In the genomic region with DNA sequence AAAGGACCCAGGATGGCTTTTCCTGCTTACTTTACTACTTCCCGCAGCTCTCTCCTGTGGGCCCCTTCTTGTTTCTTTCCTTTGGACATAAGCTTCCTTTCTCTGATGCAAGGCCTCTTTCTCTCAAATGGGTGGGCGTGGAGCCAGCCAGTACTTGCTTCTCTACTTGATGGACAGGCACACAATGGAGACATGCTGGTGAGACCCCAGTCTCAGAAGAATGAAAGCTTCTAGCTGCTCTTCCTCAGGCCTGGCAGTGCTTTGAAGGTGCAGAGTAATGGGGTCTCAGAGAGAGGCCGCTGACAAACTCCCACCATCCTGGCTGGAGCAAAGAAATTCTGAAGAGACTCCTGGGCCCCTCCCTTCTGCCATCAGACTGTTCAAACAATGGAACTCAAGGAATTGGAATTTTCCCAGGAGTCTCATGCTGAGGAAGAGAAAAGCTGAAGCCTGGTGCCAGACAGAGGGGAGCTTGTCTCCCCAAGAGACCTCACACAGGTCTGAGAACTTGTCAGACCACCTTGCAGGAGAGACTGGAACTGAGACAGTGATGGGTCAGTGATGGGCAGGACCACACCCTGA, we compare ENCODE assay signal across 11 mouse cellular contexts. TPM values are rescaled to one million over a fixed set of nuclear protein-coding genes. Genes with fewer than 3 reads are reported as not detected.
DNase-seq lines count a peak whose midpoint lies in the region; ATAC-seq lines count a peak whose summit lies in the region.
"Had no signal": no experiment of that assay in that cellular context is flagged by ENCODE, and none has a peak within 500 bp of the region (broad histone marks: within the 10 kb centered on the region; RNA-seq: fewer than 3 reads in every experiment).

No protein-coding gene starts in this region.

- no peak overlapping the region for H3K4me2 ChIP-seq in hindbrain, embryonic 14.5 days (replicated peaks)
- H3K4me2 ChIP-seq in neural tube, embryonic 15.5 days, result no peak overlapping the region
- H3K4me2 ChIP-seq: liver, embryonic 13.5 days had no signal

- no peaks in the 10 kb centered on the region for H3K27me3 ChIP-seq in hindbrain, embryonic 14.5 days (ENCODE audit: control insufficient read depth, insufficient read depth, low read length)
- H3K27me3 ChIP-seq in neural tube, embryonic 15.5 days (replicated peaks), result 0 out of 2 replicates have a peak, but pooled peaks cover 3% of the 10 kb centered on the region

- H3K4me3 ChIP-seq in hindbrain, embryonic 14.5 days (replicated peaks; ENCODE audit: low read length), result no peak overlapping the region
- no peak overlapping the region for H3K4me3 ChIP-seq in neural tube, embryonic 15.5 days (replicated peaks)
- H3K4me3 ChIP-seq: liver, embryonic 13.5 days had no signal

- peak; percentile 28 for DNase-seq in lung, postnatal 14 days
- DNase-seq in lung, postnatal 36 days, result no peak
- peak; percentile 68 for DNase-seq in embryo, embryonic 9.5 days (ENCODE audit: extremely low spot score)
- DNase-seq in hindbrain, embryonic 14.5 days (ENCODE audit: low spot score), result peak; percentile 70
- no peak for DNase-seq in adrenal gland, postnatal 36 days
- no peak for DNase-seq in frontal cortex, postnatal 25 days (ENCODE audit: low spot score in 2 of 2)
- DNase-seq in thymus, postnatal 10 days (ENCODE audit: low spot score in 2 of 2), result no peak
- DNase-seq: heart, adult 11 months; liver, embryonic 13.5 days; thymus, postnatal 14 days had no signal

- peak; percentile 80 for ATAC-seq in hindbrain, embryonic 14.5 days (ENCODE audit: low FRiP score)
- peak; percentile 73; the same call in 1 of the 2 replicates for ATAC-seq in neural tube, embryonic 15.5 days (ENCODE audit: low FRiP score)

- peak overlapping the region; percentile 74 for H3K27ac ChIP-seq in hindbrain, embryonic 14.5 days
- 0 out of 2 replicates have a peak overlapping the region, but pooled peaks have one; percentile 54 for H3K27ac ChIP-seq in neural tube, embryonic 15.5 days (replicated peaks)
- H3K27ac ChIP-seq: liver, embryonic 13.5 days had no signal

- H3K9me3 ChIP-seq in hindbrain, embryonic 14.5 days (ENCODE audit: control insufficient read depth, low read length), result no peaks in the 10 kb centered on the region
- H3K9me3 ChIP-seq in neural tube, embryonic 15.5 days (replicated peaks), result no peaks in the 10 kb centered on the region
- H3K9me3 ChIP-seq: liver, embryonic 13.5 days had no signal

- peaks cover 18% of the 10 kb centered on the region for H3K4me1 ChIP-seq in hindbrain, embryonic 14.5 days (replicated peaks; ENCODE audit: control insufficient read depth, insufficient read depth, low read length)
- H3K4me1 ChIP-seq in neural tube, embryonic 15.5 days, result peaks cover 21% of the 10 kb centered on the region
- H3K4me1 ChIP-seq: liver, embryonic 13.5 days had no signal

- no peaks in the 10 kb centered on the region for H3K36me3 ChIP-seq in hindbrain, embryonic 14.5 days (replicated peaks; ENCODE audit: control insufficient read depth, insufficient read depth)
- no peaks in the 10 kb centered on the region for H3K36me3 ChIP-seq in neural tube, embryonic 15.5 days
- H3K36me3 ChIP-seq: liver, embryonic 13.5 days had no signal

- no peak overlapping the region for H3K9ac ChIP-seq in hindbrain, embryonic 14.5 days
- no peak overlapping the region for H3K9ac ChIP-seq in neural tube, embryonic 15.5 days (replicated peaks)
- H3K9ac ChIP-seq: liver, embryonic 13.5 days had no signal

- WGBS in hindbrain, embryonic 14.5 days, result 5% methylated on average over 3 of the region's 3 CpGs
- 12% methylated on average over 3 of the region's 3 CpGs for WGBS in neural tube, embryonic 15.5 days

RNA-seq across cellular contexts. Expression of gene Fadd, which starts 46.2 kb away (rescaled TPM):
- 4.6 and 5.4 TPM in 2 replicates for polyA plus RNA-seq in hindbrain, embryonic 14.5 days (2014; fragmentation: Nextera tagmentation; extraction: Ambion mirVana)
- polyA plus RNA-seq in neural tube, embryonic 15.5 days (2015; fragmentation: Nextera tagmentation; extraction: Ambion mirVana), result 4.9 and 5.5 TPM in 2 replicates
- 10 to 100 TPM in 1 of 2 experiments, 1 to 10 TPM in 1; 8.9 to 12.9 TPM for total RNA-seq in adrenal gland, postnatal 36 days (2021)

Comparison
In these comparisons a context has a peak if more than half of its experiments do, and no peak if none do; other contexts are left out.
1. DNase-seq: peak in lung, postnatal 14 days (single experiment), embryo, embryonic 9.5 days (single experiment) and hindbrain, embryonic 14.5 days (single experiment); none in lung, postnatal 36 days (single experiment), adrenal gland, postnatal 36 days (0 of 2), frontal cortex, postnatal 25 days (0 of 2) and thymus, postnatal 10 days (0 of 2).